Mouse (Mus musculus) lung, embryonic 14.5 days (tissue): ENCODE data around the gene Lats2. TPM values are rescaled to one million over a fixed set of nuclear protein-coding genes. Genes with fewer than 3 reads are reported as not detected.
"Not testable (repeated sequence)": the region's sequence is repeated elsewhere in the genome, so short reads cannot be mapped to it uniquely, and the experiment has no call there.

Experiments used
- ATAC-seq: fragments of 200-750 bp; cut with Nextera tagmentation; 2 replicates; pipeline ENCODE4 v1.8.0; 2017; ENCODE audit warnings: mild to moderate bottlenecking, moderate TSS enrichment, moderate library complexity; ENCODE audit not compliant: insufficient read depth
- DNase-seq: peaks from one replicate; pipeline ENCODE4 v3.0.0-alpha.2; 2015
- H3K27ac ChIP-seq: fragments of 300-500 bp; sonication (generic); 2 replicates; pipeline ENCODE4 v1.5.1; 2014; ENCODE audit warnings: low read depth, mild to moderate bottlenecking, moderate library complexity
- H3K27me3 ChIP-seq: fragments of 300-500 bp; sonication (generic); 2 replicates; pipeline ENCODE4 v1.6.1; 2014; ENCODE audit warnings: low read length, control low read depth; ENCODE audit not compliant: insufficient read depth
- H3K36me3 ChIP-seq: fragments of 300-500 bp; sonication (generic); 2 replicates; pipeline ENCODE4 v1.6.1; 2014; ENCODE audit warnings: control low read depth; ENCODE audit not compliant: insufficient read depth
- H3K4me1 ChIP-seq: fragments of 300-500 bp; sonication (generic); 2 replicates; pipeline ENCODE4 v1.6.1; 2014; ENCODE audit warnings: antibody characterized with exemption, control low read depth; ENCODE audit not compliant: insufficient read depth
- H3K4me2 ChIP-seq: fragments of 300-500 bp; sonication (generic); 2 replicates; pipeline ENCODE4 v1.6.1; 2014; ENCODE audit warnings: mild to moderate bottlenecking
- H3K4me3 ChIP-seq: fragments of 300-500 bp; sonication (generic); 2 replicates; pipeline ENCODE4 v1.5.1; 2014; ENCODE audit warnings: low read depth, low read length
- H3K9ac ChIP-seq: fragments of 300-500 bp; sonication (generic); 2 replicates; pipeline ENCODE4 v1.6.1; 2014
- H3K9me3 ChIP-seq: fragments of 300-500 bp; sonication (generic); 2 replicates; pipeline ENCODE4 v1.6.1; 2016; ENCODE audit warnings: low read depth, low read length, control low read depth
- CTCF ChIP-seq: IDR thresholded peaks from 2 replicates; pipeline ENCODE4 v1.5.1; 2016; ENCODE audit warnings: antibody characterized with exemption, low read depth
- WGBS: fragments of 180-500 bp; shearing (Covaris S2); extraction: QIAGEN DNeasy Blood & Tissue Kit; methylation state at CpG from one replicate; pipeline ENCODE4 v1.1.7; 2014; 5-methylcytosine and 5-hydroxymethylcytosine counted together
- polyA plus RNA-seq: library from polyadenylated mRNA; unstranded; fragments of >200 nt; fragmentation: Nextera tagmentation; extraction: Ambion mirVana; gene quantifications from 2 replicates; pipeline ENCODE4 v1.2.1, GENCODE M21; 2014

Lats2 gene
- polyA plus RNA-seq, 1 experiment from 2014 or later = 28.9 TPM

DNA sequence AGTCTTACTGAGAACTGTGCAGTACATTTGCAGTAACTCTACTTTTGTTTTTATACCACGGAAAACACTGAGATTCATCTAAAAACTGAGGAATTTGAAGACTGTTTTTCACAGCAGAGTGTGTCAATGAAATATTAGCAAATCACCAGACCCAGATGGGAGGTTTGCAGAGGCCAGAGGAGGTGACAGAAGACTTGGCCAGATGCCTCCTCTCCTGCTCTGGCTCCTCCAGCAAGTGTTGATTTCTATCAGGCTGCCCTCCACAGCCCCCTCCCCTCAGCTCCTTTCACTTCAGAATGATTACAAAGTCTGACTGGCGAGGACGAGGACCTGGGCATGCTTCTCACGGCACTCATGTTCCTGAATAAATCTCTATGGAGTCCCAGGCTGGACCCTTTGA, 29.2 kb upstream of the Lats2 start:
- Histone ChIP-seq H3K4me2 (no peak overlapping the region), H3K36me3 (no peaks in the 10 kb centered on the region), H3K27ac (no peak overlapping the region), H3K9me3 (no peaks in the 10 kb centered on the region), H3K9ac (no peak overlapping the region), H3K27me3 (no peaks in the 10 kb centered on the region), H3K4me3 (no peak overlapping the region), H3K4me1 (no peaks in the 10 kb centered on the region)
- TF ChIP-seq CTCF = no peak
- WGBS = 47% methylated on average over 4 of the region's 4 CpGs
- ATAC-seq = no peak
- peak; percentile 10 for DNase-seq

DNA sequence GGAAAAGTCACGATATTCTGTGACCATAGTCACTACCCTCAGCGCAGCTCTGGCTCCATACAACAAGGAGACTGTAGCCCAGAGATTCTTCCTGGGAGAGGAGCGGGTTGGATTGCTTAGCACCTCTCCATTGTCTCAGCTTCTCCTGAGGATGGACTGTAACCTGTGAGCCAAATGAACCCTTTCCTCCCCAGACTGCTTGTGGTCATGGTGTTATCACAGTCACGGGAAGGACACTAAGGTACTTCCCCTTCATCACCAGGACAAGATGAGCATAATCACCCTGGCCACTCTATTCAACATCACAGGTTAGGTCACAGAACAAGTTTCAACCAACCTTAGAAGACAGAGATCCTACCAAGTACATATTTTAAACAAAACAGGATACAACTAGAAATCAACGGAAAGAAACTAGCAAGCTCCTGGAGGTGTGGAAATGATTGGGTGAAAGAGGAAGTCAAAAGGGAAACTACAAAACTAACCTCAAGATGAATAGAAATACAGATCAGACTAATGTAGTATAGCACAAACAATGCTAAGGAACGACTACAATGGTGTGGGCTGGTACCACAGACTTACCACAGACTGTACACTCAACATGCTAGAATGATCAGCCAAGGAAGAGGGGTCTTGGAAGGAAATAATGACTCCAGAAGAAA, 14.1 kb upstream of the Lats2 start:
- H3K27ac ChIP-seq = no peak overlapping the region
- no peak overlapping the region for H3K9ac ChIP-seq
- H3K9me3 ChIP-seq = no peaks in the 10 kb centered on the region
- H3K4me1 ChIP-seq = no peaks in the 10 kb centered on the region
- H3K4me3 ChIP-seq = no peak overlapping the region
- no peaks in the 10 kb centered on the region for H3K27me3 ChIP-seq
- no peak for TF ChIP-seq CTCF
- no peak overlapping the region for H3K4me2 ChIP-seq
- no peak for ATAC-seq
- 76% methylated on average over 6 of the region's 6 CpGs for WGBS
- no peaks in the 10 kb centered on the region for H3K36me3 ChIP-seq
- DNase-seq = no peak

DNA sequence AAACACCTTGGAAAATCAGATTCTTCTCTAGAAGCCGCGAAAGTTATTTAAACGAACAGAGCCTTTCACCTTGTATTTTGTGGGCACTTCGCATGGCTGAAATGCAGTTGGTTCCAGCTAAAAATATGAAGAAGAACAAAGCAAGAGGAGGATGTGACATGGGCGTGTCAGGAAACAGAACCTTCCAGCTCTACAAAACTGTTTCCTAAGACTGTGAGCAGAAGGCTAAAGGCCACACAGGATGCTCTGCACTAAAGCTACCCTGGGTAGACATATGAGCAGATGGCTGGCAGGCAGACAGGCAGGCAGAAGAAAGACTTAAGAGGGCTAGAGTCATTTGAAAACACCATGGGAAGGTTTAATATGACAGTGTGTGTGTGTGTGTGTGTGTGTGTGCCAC, 10.9 kb upstream of the Lats2 start:
- no peak for TF ChIP-seq CTCF
- Histone ChIP-seq H3K4me1 (no peaks in the 10 kb centered on the region), H3K9me3 (no peaks in the 10 kb centered on the region), H3K36me3 (no peaks in the 10 kb centered on the region), H3K4me3 (no peak overlapping the region), H3K4me2 (no peak overlapping the region), H3K27me3 (no peaks in the 10 kb centered on the region), H3K9ac (no peak overlapping the region), H3K27ac (no peak overlapping the region)
- DNase-seq = peak; percentile 6
- no peak for ATAC-seq
- WGBS = 90% methylated on average over 5 of the region's 5 CpGs

DNA sequence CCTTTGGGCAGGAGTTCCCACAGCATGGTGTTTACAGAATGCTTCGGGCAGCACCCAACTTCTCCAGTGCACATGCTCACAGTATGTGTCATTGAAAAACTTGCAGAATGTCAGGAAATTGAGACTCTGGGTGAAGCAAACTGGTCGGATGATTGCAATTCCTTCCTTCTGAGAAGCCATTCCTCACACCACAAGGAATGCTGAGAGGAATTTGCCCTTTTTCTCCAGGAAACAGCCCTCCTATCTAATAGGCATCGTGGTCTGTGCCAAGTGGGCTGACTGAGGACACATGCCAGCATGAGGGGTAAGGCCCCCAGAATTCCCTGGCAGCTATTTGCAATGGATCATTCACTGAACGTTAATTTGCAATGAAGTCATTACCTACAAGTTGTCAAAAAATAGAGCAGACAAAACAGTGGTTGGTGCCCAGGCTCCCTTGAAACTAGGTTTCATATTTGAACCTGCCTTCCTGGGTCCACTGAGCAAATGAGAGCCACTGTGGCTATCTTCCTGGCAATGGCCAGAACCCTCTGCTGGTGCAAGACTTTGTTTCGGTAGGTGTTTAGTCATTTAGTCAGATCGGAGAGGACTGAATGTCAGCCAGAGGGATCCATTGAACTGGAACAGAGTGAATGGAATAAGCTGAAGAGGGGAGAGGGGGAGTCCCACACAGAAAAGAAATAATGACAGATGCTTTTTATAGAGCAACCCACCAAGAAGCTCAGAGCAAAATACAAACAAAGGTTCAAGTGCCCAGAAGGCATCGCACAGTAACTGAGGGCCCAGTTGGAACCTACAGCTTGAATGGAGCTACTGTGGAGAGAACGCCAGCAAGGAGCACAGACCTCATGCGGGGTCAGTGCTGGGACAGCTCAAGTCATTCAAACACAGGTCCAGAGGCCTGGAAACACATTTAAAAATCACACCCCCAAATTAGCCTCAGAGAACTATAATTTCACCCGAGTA, 2.5 kb upstream of the Lats2 start:
- H3K27me3 ChIP-seq = no peaks in the 10 kb centered on the region
- H3K27ac ChIP-seq = no peak overlapping the region; the same call in 1 of the 2 replicates
- ATAC-seq (no peak), DNase-seq (peak; percentile 51)
- no peak overlapping the region for H3K4me3 ChIP-seq
- no peak overlapping the region for H3K4me2 ChIP-seq
- TF ChIP-seq CTCF = no peak
- 58% methylated on average over 10 of the region's 10 CpGs for WGBS
- no peaks in the 10 kb centered on the region for H3K36me3 ChIP-seq
- H3K9ac ChIP-seq = no peak overlapping the region
- no peaks in the 10 kb centered on the region for H3K4me1 ChIP-seq
- H3K9me3 ChIP-seq = no peaks in the 10 kb centered on the region

DNA sequence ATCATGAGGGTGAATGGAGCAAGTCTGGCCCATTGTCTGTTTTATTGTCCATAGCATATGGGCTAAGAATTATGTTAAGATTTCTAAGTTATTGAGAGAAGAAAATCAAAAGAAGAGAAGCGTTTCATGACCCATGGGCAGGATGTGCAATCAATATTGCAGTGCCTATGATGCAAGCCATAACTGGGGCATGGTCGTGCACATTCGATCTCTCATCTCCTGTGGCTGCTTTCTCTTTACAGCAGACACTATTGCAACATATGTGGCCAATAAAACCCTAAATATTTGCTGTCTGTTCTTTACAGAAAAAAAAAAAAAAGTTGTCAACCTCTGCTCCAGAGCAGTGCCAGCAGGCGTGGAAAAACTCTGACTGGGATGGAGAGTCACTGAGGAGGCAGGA, 2.1 kb downstream of the Lats2 start:
- Histone ChIP-seq H3K36me3 (no peaks in the 10 kb centered on the region), H3K4me1 (peaks cover 3% of the 10 kb centered on the region; the same call in 1 of the 2 replicates), H3K27me3 (no peaks in the 10 kb centered on the region), H3K4me2 (no peak overlapping the region), H3K9ac (no peak overlapping the region), H3K27ac (no peak overlapping the region), H3K4me3 (no peak overlapping the region), H3K9me3 (no peaks in the 10 kb centered on the region)
- DNase-seq (no peak), ATAC-seq (no peak)
- 81% methylated on average over 4 of the region's 4 CpGs for WGBS
- TF ChIP-seq CTCF = no peak

DNA sequence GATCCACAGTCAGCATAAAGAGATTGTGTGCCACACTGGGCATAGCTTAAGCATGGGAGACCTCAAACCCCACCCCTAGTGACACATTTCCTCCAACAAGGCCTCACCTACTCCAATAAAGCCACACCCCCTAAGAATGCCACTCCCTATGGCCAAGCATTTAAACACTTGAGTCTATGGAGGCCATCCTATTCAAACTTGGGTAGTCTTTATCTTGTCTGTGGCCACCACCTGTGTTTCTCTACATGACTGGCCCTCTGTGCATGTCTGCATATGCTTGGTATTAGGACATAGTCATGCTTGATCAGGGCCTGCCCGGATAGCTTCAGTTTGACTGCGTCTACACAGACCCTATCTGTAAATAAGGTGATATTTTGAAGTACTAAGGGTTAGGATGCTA, 2.5 kb downstream of the Lats2 start:
- no peak overlapping the region for H3K4me2 ChIP-seq
- no peak for ATAC-seq
- H3K4me3 ChIP-seq = no peak overlapping the region
- no peaks in the 10 kb centered on the region for H3K27me3 ChIP-seq
- H3K9ac ChIP-seq = no peak overlapping the region
- H3K36me3 ChIP-seq = no peaks in the 10 kb centered on the region
- H3K27ac ChIP-seq = no peak overlapping the region
- H3K4me1 ChIP-seq = peaks cover 3% of the 10 kb centered on the region; the same call in 1 of the 2 replicates
- 89% methylated on average over 2 of the region's 2 CpGs for WGBS
- no peak for TF ChIP-seq CTCF
- no peaks in the 10 kb centered on the region for H3K9me3 ChIP-seq
- no peak for DNase-seq

DNA sequence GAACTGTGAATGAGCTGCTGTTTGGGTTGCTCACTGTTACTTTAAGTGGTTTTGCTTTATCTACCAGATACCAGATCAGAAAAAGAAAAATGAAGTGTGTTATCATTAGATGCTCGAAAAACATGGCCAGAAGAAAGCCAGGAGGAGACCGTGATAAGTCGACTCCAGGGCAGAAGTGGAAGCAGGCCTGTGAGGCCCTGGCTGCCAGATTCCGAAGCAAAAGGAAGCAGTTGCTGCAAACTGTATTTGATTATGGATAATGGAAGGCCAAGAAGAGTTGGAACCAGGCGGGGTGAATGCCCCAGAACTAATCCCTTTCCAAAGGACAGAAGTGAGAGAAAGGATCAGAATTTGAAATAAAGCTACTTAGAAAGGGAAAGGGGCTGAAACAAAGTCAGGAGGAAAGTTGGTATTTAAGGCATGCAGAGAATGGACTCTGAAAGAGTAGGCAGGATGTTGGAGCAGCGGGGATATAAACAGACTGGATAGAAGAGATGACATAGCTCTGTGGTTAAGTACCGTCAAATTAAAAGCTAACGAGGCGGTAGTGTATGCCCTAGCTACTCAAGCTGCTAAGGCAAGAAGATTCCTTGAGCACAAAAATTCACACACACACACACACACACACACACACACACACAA, 4.7 kb downstream of the Lats2 start:
- TF ChIP-seq CTCF = no peak
- DNase-seq = peak; percentile 71
- no peak overlapping the region for H3K4me3 ChIP-seq
- H3K27me3 ChIP-seq = no peaks in the 10 kb centered on the region
- H3K9ac ChIP-seq = peak overlapping the region; percentile 33; the same call in 1 of the 2 replicates
- peak overlapping the region; percentile 23 for H3K4me2 ChIP-seq
- H3K4me1 ChIP-seq = peaks cover 3% of the 10 kb centered on the region; the same call in 1 of the 2 replicates
- peak; percentile 83 for ATAC-seq
- no peaks in the 10 kb centered on the region for H3K9me3 ChIP-seq
- 6% methylated on average over 9 of the region's 9 CpGs for WGBS
- H3K27ac ChIP-seq = peak overlapping the region; percentile 88
- H3K36me3 ChIP-seq = no peaks in the 10 kb centered on the region

DNA sequence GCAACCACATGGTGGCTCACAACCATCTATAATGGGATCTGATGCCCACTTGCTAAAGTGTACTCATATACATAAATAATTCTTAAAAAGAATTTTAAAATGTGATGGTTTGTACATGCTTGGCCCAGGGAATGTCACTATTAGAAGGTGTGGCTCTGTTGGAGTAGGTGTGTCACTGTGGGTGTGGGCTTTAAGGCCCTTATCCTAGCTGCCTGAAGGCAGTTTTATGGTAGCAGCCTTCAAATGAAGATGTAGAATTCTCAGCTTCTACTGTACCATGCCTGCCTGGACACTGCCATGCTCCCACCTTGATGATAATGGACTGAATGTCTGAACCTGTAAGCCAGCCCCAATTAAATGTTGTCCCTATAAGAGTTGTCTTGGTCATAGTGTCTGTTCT, 7.2 kb downstream of the Lats2 start:
- not testable (repeated sequence) for H3K4me3 ChIP-seq, H3K4me1 ChIP-seq, DNase-seq, H3K36me3 ChIP-seq, H3K9me3 ChIP-seq, H3K4me2 ChIP-seq, H3K9ac ChIP-seq, ATAC-seq, H3K27ac ChIP-seq, H3K27me3 ChIP-seq
